Mouse (Mus musculus) brown adipose tissue, adult 24 weeks (tissue): ENCODE results near the gene Eif4enif1. TPM values are rescaled to one million over a fixed set of nuclear protein-coding genes. Genes with fewer than 3 reads are reported as not detected.
A peak's percentile ranks its signal among the peaks of the same experiment; 100 is the strongest.

ENCODE experiments used
- H3K27ac ChIP-seq: fragments of 200-500 bp; replicated peaks from 2 replicates; pipeline ENCODE4 v1.5.1; 2012; ENCODE audit warnings: low read depth, mild to moderate bottlenecking, low read length
- H3K4me1 ChIP-seq: fragments of 200-500 bp; 2 replicates; pipeline ENCODE4 v1.6.1; 2012; ENCODE audit warnings: low read length, mixed read lengths; ENCODE audit not compliant: control insufficient read depth, insufficient read depth, insufficient read length
- H3K4me3 ChIP-seq: fragments of 200-500 bp; 2 replicates; pipeline ENCODE4 v1.5.1; 2012; ENCODE audit warnings: low read depth, mild to moderate bottlenecking, low read length, moderate library complexity; ENCODE audit not compliant: insufficient read depth
- polyA plus RNA-seq: library from polyadenylated mRNA; stranded (reverse); fragments of >200 nt; gene quantifications from 2 replicates; pipeline ENCODE4 v1.2.4, GENCODE M21; 2012; ENCODE audit not compliant: missing spikeins, insufficient read depth, insufficient read length

Gene Eif4enif1
- polyA plus RNA-seq, 1 experiment = 21.3 TPM

DNA sequence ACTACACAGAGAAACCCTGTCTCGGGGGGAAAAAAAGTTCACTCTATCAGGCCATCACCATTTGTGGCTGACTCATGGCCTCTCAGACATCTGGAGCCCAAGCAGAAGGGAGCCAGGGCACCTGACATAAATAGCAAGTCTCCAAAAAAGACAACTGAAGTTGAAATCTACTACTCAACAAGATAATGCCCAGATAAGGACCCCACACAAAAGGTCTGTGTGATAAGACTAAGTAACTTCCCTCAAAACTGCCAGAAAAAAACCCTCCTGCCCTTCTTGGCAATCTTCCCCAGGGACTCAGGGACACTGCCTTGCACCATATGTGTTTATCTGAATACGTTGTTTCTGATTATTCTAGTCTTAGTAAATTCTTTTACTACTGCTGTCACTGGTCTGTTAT is 77.5 kb downstream of the Eif4enif1 start:
- Histone ChIP-seq H3K4me3 (no peak overlapping the region), H3K4me1 (no peaks in the 10 kb centered on the region), H3K27ac (no peak overlapping the region)

DNA sequence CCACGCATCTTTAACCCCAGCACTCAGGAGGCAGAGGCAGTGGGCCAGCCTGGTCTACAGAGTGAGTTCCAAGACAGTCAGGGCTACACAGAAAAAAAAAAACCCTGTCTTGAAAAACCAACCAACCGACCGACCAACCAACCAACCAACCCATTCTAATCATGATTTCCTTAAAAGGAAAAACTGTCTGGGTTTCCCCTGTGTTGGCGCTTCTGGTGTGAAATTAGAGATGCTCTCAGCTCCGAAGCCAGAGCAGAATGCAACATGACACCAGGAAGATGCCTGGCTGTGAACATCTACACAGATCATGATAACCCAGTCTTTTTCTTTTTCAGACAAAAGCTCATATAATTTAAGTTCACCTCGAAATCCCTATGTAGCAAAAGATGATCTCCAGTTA is 80.7 kb downstream of the Eif4enif1 start:
- Histone ChIP-seq H3K4me1 (no peaks in the 10 kb centered on the region), H3K27ac (no peak overlapping the region), H3K4me3 (no peak overlapping the region)

DNA sequence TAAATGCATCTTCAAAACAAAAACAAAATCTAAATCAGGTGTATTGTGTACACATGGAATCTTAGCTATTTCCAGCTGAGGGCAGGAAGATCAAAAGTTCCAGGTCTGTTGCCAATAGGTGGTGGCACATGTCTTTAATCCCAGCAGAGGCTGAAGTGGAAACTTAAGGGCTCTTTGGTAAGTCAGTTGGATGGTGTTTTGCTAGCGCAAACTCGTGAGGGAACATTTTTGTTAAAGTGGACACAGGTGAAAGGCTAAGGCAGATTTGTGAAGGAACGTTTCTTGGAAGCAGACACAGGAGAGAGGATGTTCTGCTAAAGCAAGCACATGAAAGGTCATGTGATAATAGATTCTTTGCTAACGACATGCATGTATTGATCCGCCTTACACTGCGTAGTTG is 81.5 kb downstream of the Eif4enif1 start:
- Histone ChIP-seq H3K4me3 (no peak overlapping the region), H3K4me1 (no peaks in the 10 kb centered on the region), H3K27ac (no peak overlapping the region)

DNA sequence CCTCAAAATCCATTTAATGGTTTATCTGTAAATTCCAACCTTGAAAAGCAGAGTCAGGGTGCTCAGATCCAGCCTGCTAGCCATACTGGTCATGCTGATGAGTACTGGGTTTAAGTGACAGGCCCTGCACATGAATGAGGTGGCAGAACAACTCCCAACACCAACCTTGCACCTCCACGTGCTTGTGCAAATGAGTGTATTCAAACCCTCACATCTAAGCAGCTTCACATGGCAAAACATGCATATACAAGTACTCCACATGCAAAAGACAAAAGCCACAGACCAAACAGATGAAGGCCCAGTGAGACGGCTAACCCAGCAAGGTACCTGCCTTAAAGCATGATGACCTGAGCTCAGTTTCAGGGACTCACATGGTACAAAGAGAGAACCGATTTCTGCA is 83.7 kb downstream of the Eif4enif1 start:
- no peaks in the 10 kb centered on the region for H3K4me1 ChIP-seq
- no peak overlapping the region for H3K4me3 ChIP-seq
- no peak overlapping the region for H3K27ac ChIP-seq

DNA sequence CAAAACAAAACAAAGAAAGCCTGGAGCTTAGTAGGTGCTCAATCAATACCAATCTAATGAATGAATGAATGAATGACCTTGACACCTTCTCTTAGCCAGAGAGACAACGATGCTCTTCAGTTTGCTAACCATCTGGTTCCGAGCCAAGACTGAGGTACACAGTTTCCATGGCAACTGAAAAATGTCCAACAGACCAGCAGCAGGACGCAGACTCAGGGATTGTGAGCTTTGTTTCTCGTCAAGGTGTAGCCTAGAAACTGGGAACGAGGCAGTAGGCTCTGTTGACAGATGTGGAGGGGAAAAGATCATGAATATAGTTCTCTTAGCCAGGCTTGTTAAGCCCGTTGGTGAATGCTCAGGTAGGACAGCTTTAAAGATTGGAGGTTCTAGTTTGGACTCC is 84.9 kb downstream of the Eif4enif1 start:
- peaks cover 6% of the 10 kb centered on the region; the same call in 1 of the 2 replicates for H3K4me1 ChIP-seq

DNA sequence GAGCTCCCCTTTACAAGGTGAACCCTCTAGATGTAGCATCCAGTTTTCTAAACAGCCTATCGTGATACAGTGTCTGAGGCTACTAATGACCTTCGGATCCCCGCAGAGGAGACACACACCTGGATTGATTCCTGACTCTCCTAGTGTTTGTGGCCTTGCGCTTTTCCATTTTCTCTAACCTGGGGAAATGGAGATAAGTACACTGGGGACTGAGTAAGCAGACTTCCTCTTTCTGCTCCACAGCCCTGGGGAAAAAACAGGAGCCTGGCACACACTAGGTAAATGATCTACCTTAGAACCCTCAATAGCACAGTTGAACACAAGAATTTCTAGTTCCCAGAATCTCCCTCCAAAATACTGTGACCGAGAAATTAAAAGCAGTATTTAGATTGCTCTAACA is 85.7 kb downstream of the Eif4enif1 start:
- Histone ChIP-seq H3K4me1 (peaks cover 13% of the 10 kb centered on the region), H3K4me3 (peak overlapping the region; percentile 67; the same call in 1 of the 2 replicates), H3K27ac (no peak overlapping the region)

More for the DNA sequence above, 84.9 kb downstream of the Eif4enif1 start:
- no peak overlapping the region for H3K4me3 ChIP-seq
- no peak overlapping the region for H3K27ac ChIP-seq

DNA sequence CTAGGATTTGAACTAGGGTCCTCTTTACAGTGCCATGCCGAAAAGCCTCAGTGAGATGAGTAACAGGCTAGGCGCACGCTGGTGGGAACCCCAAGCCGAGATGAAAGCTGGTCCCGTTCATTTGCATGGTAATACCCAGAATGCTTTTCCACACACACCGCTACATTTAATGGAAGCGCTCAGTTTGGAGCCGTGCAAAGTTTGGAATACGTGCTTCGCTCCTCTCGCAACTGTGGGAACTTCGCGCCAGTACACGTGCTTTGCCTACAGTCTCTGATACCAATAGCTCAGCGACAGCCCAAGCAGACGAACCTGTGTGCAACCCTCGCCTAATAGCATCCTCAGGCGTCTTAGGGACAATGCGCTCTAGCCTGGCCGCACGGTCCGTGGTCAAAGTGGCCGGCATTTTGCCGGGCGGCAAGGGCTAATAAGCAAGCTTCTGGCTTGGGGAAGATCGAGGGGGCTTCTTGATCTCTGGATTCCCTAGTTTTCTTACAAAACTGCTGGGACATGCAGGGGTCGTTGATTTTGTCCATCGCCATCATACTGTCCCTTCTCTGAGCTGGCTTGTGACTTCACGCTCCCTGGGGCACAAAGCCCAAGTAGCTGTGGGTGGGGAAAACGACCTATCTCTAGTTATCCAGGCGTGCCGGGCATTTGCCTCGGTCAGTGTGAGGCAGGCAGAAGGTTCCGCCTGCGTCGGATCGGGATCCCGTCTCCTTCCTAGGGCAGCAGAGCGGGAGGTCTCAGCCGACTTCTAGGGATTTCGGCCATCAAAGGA is 86.5 kb downstream of the Eif4enif1 start, which contains the start of gene Patz1:
Patz1 (plus strand) TSS at position 354 of the 781 bp plus-strand sequence.
- H3K27ac ChIP-seq = peak within 1 kb of the TSS; percentile 89
- peaks cover 18% of the 10 kb centered on the region for H3K4me1 ChIP-seq
- H3K4me3 ChIP-seq = peak within 1 kb of the TSS; percentile 98

DNA sequence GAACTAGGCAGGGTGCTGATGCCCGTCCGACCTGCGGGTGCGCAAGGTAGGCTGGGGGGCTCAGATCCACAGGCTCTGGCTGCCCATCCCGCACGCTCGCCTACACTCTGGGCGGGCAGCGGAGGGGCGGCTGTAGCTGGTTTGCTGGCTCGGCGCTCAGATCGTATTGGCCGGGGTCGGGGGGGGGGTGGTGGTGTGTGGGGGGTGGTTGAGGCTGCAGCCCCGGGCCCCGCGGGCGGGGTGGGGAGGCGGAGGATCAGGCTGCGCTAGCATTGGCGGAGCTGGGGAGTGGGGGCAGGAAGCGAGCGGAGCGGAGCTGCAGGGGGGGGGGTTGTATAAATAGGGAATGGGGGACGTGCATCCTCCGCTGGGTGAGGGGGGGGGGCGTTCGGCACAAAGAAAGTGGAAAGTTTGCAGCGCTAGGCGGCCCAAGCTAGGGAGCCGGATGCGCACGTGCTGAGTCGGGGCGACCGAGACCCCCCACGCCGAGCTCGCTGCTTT is 87.2 kb downstream of the Eif4enif1 start:
- Histone ChIP-seq H3K27ac (peak overlapping the region; percentile 89), H3K4me3 (peak overlapping the region; percentile 98), H3K4me1 (peaks cover 18% of the 10 kb centered on the region)

DNA sequence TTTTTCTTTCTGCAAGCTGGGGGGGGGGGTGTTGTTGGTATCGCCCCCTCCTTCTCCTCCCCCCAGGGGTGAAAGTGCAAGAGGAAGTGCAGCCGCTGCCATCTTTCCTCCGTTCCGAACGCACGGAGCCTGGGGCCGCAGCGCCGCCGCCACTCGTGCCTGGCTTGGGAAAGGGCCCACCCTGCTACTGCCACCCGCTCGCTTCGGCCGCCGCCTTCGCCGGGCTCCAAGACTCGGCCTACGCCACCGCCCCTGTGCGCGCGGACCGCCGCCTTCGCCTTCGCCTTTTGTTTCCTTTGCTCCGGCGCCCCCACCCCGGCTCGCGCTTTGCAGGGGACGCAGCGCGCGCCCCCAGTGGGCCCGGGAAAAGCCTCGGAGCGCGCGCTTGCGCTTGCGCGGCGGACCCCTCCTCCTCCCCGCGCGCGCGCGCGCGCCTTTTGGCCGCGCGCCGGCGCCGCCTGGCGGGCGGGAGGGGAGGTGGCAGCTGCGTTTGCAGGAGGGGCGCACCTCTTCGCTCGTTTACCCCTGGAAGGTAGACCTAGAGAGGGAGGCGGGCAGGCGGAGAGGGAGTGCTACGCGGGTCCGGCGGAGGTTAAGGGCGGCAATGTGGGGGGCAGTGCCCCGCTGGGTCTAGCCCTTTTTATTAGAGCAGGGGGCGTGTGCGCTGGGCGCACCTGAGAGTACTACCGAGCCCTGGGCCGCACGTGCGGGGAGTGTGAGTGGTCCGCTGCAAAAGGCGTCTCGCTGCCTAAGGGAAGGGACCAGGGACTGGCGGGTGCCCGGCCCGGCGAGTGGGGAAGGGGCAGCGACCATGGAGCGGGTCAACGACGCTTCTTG is 87.8 kb downstream of the Eif4enif1 start:
- Histone ChIP-seq H3K4me3 (peak overlapping the region; percentile 98), H3K4me1 (peaks cover 18% of the 10 kb centered on the region), H3K27ac (peak overlapping the region; percentile 89)

DNA sequence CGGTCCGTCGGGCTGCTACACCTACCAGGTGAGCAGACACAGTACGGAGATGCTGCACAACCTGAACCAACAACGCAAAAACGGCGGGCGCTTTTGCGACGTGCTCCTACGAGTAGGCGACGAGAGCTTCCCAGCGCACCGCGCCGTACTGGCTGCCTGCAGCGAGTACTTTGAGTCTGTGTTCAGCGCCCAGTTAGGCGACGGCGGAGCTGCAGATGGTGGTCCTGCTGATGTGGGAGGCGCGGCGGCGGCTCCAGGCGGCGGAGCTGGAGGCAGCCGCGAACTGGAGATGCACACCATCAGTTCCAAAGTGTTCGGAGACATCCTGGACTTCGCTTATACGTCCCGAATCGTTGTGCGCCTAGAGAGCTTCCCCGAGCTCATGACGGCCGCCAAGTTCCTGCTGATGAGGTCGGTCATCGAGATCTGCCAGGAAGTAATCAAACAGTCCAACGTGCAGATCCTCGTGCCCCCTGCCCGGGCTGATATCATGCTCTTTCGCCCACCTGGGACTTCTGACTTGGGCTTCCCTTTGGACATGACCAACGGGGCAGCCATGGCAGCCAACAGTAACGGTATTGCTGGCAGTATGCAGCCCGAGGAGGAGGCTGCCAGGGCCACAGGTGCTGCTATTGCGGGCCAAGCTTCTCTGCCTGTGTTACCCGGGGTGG is 88.6 kb downstream of the Eif4enif1 start:
- Histone ChIP-seq H3K4me1 (peaks cover 18% of the 10 kb centered on the region), H3K4me3 (peak overlapping the region; percentile 98), H3K27ac (no peak overlapping the region)

DNA sequence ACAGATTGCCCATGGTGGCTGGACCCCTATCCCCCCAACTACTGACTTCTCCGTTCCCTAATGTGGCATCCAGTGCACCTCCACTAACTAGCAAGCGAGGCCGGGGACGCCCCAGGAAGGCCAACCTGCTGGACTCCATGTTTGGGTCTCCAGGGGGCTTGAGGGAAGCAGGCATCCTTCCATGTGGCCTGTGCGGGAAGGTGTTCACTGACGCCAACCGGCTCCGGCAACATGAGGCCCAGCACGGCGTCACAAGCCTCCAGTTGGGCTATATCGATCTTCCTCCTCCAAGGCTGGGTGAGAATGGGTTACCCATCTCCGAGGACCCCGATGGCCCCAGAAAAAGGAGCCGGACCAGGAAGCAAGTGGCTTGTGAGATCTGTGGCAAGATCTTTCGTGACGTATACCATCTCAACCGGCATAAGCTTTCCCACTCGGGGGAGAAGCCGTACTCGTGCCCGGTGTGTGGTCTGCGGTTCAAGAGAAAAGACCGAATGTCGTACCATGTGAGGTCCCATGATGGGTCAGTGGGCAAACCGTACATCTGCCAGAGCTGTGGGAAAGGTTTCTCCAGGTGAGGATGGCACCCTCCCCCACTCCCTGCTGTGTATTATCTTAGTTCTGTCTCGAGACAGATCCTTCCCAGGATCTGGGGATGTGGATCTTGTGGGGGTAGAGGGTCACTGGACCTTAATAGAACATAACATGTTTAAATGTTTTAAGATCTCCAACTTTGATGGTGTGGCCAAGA is 89.3 kb downstream of the Eif4enif1 start:
- Histone ChIP-seq H3K27ac (no peak overlapping the region), H3K4me3 (peak overlapping the region; percentile 98), H3K4me1 (peaks cover 18% of the 10 kb centered on the region)

DNA sequence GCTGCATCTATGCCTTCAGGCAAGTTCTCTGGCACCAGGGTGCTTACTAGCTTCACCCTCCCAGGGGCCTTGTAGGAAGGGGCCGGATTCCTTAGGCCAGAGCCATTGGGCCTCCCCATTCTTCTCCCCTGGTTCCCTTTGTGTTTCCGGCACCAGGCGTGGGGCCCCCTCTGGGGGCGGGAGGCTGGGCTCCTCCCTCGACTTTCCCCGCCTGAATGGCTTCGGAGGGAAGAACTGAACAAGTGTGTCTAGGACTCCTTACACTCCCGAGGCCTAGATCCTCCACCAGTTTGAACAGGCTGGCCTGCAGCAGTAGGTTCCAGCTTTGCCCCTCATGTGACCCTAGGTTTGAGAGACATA is 89.8 kb downstream of the Eif4enif1 start:
- Histone ChIP-seq H3K4me1 (peaks cover 18% of the 10 kb centered on the region), H3K4me3 (peak overlapping the region; percentile 98), H3K27ac (no peak overlapping the region)

DNA sequence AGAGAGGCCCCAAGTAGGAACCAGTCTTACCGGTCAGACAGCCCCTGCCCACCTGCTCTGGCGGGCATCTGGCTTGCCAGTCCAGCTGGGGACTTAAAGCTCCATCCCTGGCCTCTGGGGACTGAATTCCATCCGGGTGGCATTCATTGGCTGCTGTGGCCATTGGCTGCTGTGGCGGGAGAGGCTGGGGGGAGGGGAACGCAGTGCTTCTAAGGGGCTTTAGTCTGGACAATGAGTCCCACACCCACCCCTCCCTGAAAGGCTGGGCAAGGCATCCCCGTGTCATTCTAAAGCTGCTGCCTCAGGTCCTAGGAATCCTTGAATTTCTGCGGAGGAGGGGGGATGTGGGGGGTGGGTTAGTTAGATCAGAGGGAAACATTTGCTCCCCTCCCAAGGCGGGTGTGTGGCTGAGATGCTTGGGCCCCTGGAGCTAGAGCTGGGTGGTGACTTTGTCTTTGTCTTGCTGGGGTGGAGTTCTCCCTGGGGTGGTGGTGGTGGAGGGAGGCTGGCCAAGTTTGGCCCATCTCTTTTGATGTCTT is 90.6 kb downstream of the Eif4enif1 start:
- Histone ChIP-seq H3K27ac (no peak overlapping the region), H3K4me3 (no peak overlapping the region), H3K4me1 (peaks cover 18% of the 10 kb centered on the region)

DNA sequence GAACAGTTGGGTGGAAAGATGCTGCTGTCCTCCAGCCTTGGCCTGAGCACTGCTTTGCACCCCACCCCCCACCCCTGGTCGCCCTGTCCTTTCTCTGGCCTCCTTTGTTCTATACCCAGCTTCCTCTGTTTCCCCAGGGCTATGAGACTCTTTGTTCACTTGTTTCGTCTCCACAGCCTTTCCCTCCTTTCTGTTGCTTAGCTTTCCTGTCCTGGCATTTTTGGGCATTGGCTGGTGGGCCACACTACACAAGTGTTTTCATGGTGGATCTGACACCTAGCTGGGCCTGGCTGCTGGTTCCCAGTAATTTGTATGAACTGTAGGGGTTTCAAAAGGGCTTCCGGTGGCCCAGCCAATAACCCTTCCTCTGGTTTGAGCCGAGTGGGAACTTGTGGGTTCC is 91.2 kb downstream of the Eif4enif1 start:
- H3K4me3 ChIP-seq = no peak overlapping the region
- peaks cover 18% of the 10 kb centered on the region for H3K4me1 ChIP-seq
- H3K27ac ChIP-seq = no peak overlapping the region
